Mouse (Mus musculus): ENCODE results near the gene Sox12. TPM values are rescaled to one million over a fixed set of nuclear protein-coding genes. Genes with fewer than 3 reads are reported as not detected.
A peak's percentile ranks its signal among the peaks of the same experiment; 100 is the strongest.

The Sox12 gene
- polyA plus RNA-seq (2014; fragmentation: Nextera tagmentation; extraction: Ambion mirVana): 17.2 and 19.4 TPM in 2 replicates

GRCm38 (mm10) chr2:152397680-152398435 lies at the start of gene Sox12:
Gene Sox12 (minus strand): TSS chr2:152398063.
- Histone ChIP-seq H3K9me3 (ENCODE audit: low read depth, low read length) (no peaks in the 10 kb centered on the region), H3K9ac (peak within 1 kb of the TSS; percentile 92), H3K36me3 (ENCODE audit: insufficient read depth) (peaks cover 13% of the 10 kb centered on the region), H3K4me3 (ENCODE audit: low read depth, low read length) (peak within 1 kb of the TSS; percentile 62), H3K4me1 (ENCODE audit: insufficient read depth) (peaks cover 9% of the 10 kb centered on the region), H3K27ac (ENCODE audit: low read depth) (peak within 1 kb of the TSS; percentile 100), H3K4me2 (peak within 1 kb of the TSS; percentile 95), H3K27me3 (ENCODE audit: insufficient read depth, low read length) (no peaks in the 10 kb centered on the region)
- no peak for TF ChIP-seq CTCF (IDR thresholded peaks at IDR 0.05; ENCODE audit: low read depth)
- ATAC-seq (ENCODE audit: insufficient read depth) (peak; percentile 65), DNase-seq (peak; percentile 100)
- WGBS: under 1% methylated on average over 75 of the region's 104 CpGs

- Histone ChIP-seq H3K9ac (no peak overlapping the region), H3K36me3 (ENCODE audit: insufficient read depth) (no peaks in the 10 kb centered on the region), H3K4me2 (no peak overlapping the region), H3K27ac (ENCODE audit: low read depth) (no peak overlapping the region), H3K4me3 (ENCODE audit: low read depth, low read length) (no peak overlapping the region), H3K4me1 (ENCODE audit: insufficient read depth) (no peaks in the 10 kb centered on the region), H3K27me3 (ENCODE audit: insufficient read depth, low read length) (no peaks in the 10 kb centered on the region), H3K9me3 (ENCODE audit: low read depth, low read length) (no peaks in the 10 kb centered on the region)
- 25% methylated on average over 5 of the region's 5 CpGs for WGBS
- ATAC-seq (ENCODE audit: insufficient read depth): no peak
- TF ChIP-seq CTCF (IDR thresholded peaks at IDR 0.05; ENCODE audit: low read depth): no peak
- no peak for DNase-seq
These were observed 49.6 kb upstream of the Sox12 start for GRCm38 (mm10) chr2:152447461-152447860.

GRCm38 (mm10) chr2:152446642-152447041 lies 48.8 kb upstream of the Sox12 start:
- Histone ChIP-seq H3K4me3 (ENCODE audit: low read depth, low read length) (no peak overlapping the region), H3K36me3 (ENCODE audit: insufficient read depth) (no peaks in the 10 kb centered on the region), H3K9ac (no peak overlapping the region), H3K9me3 (ENCODE audit: low read depth, low read length) (no peaks in the 10 kb centered on the region), H3K4me1 (ENCODE audit: insufficient read depth) (no peaks in the 10 kb centered on the region), H3K27me3 (ENCODE audit: insufficient read depth, low read length) (no peaks in the 10 kb centered on the region), H3K27ac (ENCODE audit: low read depth) (no peak overlapping the region), H3K4me2 (no peak overlapping the region)
- no peak for DNase-seq
- WGBS: 42% methylated on average over 2 of the region's 2 CpGs
- ATAC-seq (ENCODE audit: insufficient read depth): no peak
- TF ChIP-seq CTCF (IDR thresholded peaks at IDR 0.05; ENCODE audit: low read depth): no peak

- H3K27me3 ChIP-seq (ENCODE audit: insufficient read depth, low read length): no peaks in the 10 kb centered on the region
- no peak overlapping the region for H3K9ac ChIP-seq
- WGBS: 71% methylated on average over 8 of the region's 8 CpGs
- H3K9me3 ChIP-seq (ENCODE audit: low read depth, low read length): no peaks in the 10 kb centered on the region
- no peak overlapping the region for H3K4me3 ChIP-seq (ENCODE audit: low read depth, low read length)
- H3K4me2 ChIP-seq: no peak overlapping the region
- ATAC-seq (ENCODE audit: insufficient read depth) (no peak), DNase-seq (no peak)
- TF ChIP-seq CTCF (IDR thresholded peaks at IDR 0.05; ENCODE audit: low read depth): no peak
- H3K4me1 ChIP-seq (ENCODE audit: insufficient read depth): no peaks in the 10 kb centered on the region
- no peaks in the 10 kb centered on the region for H3K36me3 ChIP-seq (ENCODE audit: insufficient read depth)
- H3K27ac ChIP-seq (ENCODE audit: low read depth): no peak overlapping the region
These were observed 45.4 kb upstream of the Sox12 start for GRCm38 (mm10) chr2:152443281-152443680.

- Histone ChIP-seq H3K9ac (no peak overlapping the region), H3K27ac (ENCODE audit: low read depth) (no peak overlapping the region), H3K4me2 (no peak overlapping the region), H3K27me3 (ENCODE audit: insufficient read depth, low read length) (no peaks in the 10 kb centered on the region), H3K9me3 (ENCODE audit: low read depth, low read length) (no peaks in the 10 kb centered on the region), H3K36me3 (ENCODE audit: insufficient read depth) (no peaks in the 10 kb centered on the region), H3K4me1 (ENCODE audit: insufficient read depth) (no peaks in the 10 kb centered on the region), H3K4me3 (ENCODE audit: low read depth, low read length) (no peak overlapping the region)
- TF ChIP-seq CTCF (IDR thresholded peaks at IDR 0.05; ENCODE audit: low read depth): no peak
- DNase-seq: no peak
- WGBS: 68% methylated on average over 4 of the region's 4 CpGs
- ATAC-seq (ENCODE audit: insufficient read depth): no peak
These were observed 44.5 kb upstream of the Sox12 start for GRCm38 (mm10) chr2:152442322-152442721.

GRCm38 (mm10) chr2:152439833-152440232 lies 42.0 kb upstream of the Sox12 start:
- Histone ChIP-seq H3K4me3 (ENCODE audit: low read depth, low read length) (no peak overlapping the region), H3K9me3 (ENCODE audit: low read depth, low read length) (no peaks in the 10 kb centered on the region), H3K27me3 (ENCODE audit: insufficient read depth, low read length) (no peaks in the 10 kb centered on the region), H3K4me1 (ENCODE audit: insufficient read depth) (no peaks in the 10 kb centered on the region), H3K4me2 (no peak overlapping the region), H3K36me3 (ENCODE audit: insufficient read depth) (no peaks in the 10 kb centered on the region), H3K27ac (ENCODE audit: low read depth) (no peak overlapping the region), H3K9ac (no peak overlapping the region)
- no peak for DNase-seq
- ATAC-seq (ENCODE audit: insufficient read depth): no peak
- WGBS: 56% methylated on average over 2 of the region's 2 CpGs
- TF ChIP-seq CTCF (IDR thresholded peaks at IDR 0.05; ENCODE audit: low read depth): no peak

- Histone ChIP-seq H3K4me1 (ENCODE audit: insufficient read depth) (no peaks in the 10 kb centered on the region), H3K9me3 (ENCODE audit: low read depth, low read length) (no peaks in the 10 kb centered on the region), H3K9ac (no peak overlapping the region), H3K27ac (ENCODE audit: low read depth) (no peak overlapping the region), H3K4me3 (ENCODE audit: low read depth, low read length) (no peak overlapping the region), H3K4me2 (no peak overlapping the region), H3K27me3 (ENCODE audit: insufficient read depth, low read length) (no peaks in the 10 kb centered on the region), H3K36me3 (ENCODE audit: insufficient read depth) (no peaks in the 10 kb centered on the region)
- 50% methylated on average over 1 of the region's 1 CpGs for WGBS
- TF ChIP-seq CTCF (IDR thresholded peaks at IDR 0.05; ENCODE audit: low read depth): peak; percentile 44
- DNase-seq: peak; percentile 20
- ATAC-seq (ENCODE audit: insufficient read depth): no peak
These were observed 41.1 kb upstream of the Sox12 start for GRCm38 (mm10) chr2:152438963-152439362.
